Mouse (Mus musculus): ENCODE measurements around the gene Rab26. TPM values are rescaled to one million over a fixed set of nuclear protein-coding genes. Genes with fewer than 3 reads are reported as not detected.

The Rab26 gene
- polyA plus RNA-seq, 1 experiment from 2014 or later = 9.1 TPM

- H3K36me3 ChIP-seq = no peaks in the 10 kb centered on the region
- H3K27me3 ChIP-seq (replicated peaks) = no peaks in the 10 kb centered on the region; the same call in 1 of the 2 replicates
- H3K9me3 ChIP-seq (replicated peaks) = no peaks in the 10 kb centered on the region
- ATAC-seq (ENCODE audit: low FRiP score) = no peak
- H3K27ac ChIP-seq (replicated peaks) = no peak overlapping the region
- H3K4me1 ChIP-seq = peaks cover 15% of the 10 kb centered on the region
- H3K9ac ChIP-seq (replicated peaks) = no peak overlapping the region
- WGBS = 14% methylated on average over 12 of the region's 12 CpGs
- no peak overlapping the region for H3K4me3 ChIP-seq (replicated peaks)
- peak overlapping the region; percentile 7; the same call in 1 of the 2 replicates for H3K4me2 ChIP-seq
Measured at GRCm38 (mm10) chr17:24544613-24545012, 10.6 kb upstream of the Rab26 start.

- H3K9ac ChIP-seq (replicated peaks) = no peak overlapping the region
- peaks cover 8% of the 10 kb centered on the region; the same call in 1 of the 2 replicates for H3K4me1 ChIP-seq
- H3K4me3 ChIP-seq (replicated peaks) = no peak overlapping the region
- 10% methylated on average over 3 of the region's 3 CpGs for WGBS
- no peak overlapping the region for H3K4me2 ChIP-seq
- no peaks in the 10 kb centered on the region for H3K36me3 ChIP-seq
- no peak overlapping the region for H3K27ac ChIP-seq (replicated peaks)
- ATAC-seq (ENCODE audit: low FRiP score) = no peak
- no peaks in the 10 kb centered on the region for H3K27me3 ChIP-seq (replicated peaks)
- H3K9me3 ChIP-seq (replicated peaks) = no peaks in the 10 kb centered on the region
Measured at GRCm38 (mm10) chr17:24540375-24540774, 6.4 kb upstream of the Rab26 start.

- no peak overlapping the region for H3K4me3 ChIP-seq (replicated peaks)
- H3K27me3 ChIP-seq (replicated peaks) = no peaks in the 10 kb centered on the region
- H3K4me1 ChIP-seq = peaks cover 3% of the 10 kb centered on the region; the same call in 1 of the 2 replicates
- no peak for ATAC-seq (ENCODE audit: low FRiP score)
- no peak overlapping the region for H3K9ac ChIP-seq (replicated peaks)
- no peaks in the 10 kb centered on the region for H3K36me3 ChIP-seq
- 73% methylated on average over 8 of the region's 8 CpGs for WGBS
- no peak overlapping the region for H3K4me2 ChIP-seq
- no peak overlapping the region for H3K27ac ChIP-seq (replicated peaks)
- no peaks in the 10 kb centered on the region for H3K9me3 ChIP-seq (replicated peaks)
Measured at GRCm38 (mm10) chr17:24538950-24539349, 4.9 kb upstream of the Rab26 start.

GRCm38 (mm10) chr17:24537536-24537935, 3.5 kb upstream of the Rab26 start:
- Histone ChIP-seq H3K9ac (replicated peaks) (no peak overlapping the region), H3K27ac (replicated peaks) (0 out of 2 replicates have a peak overlapping the region, but pooled peaks have one; percentile 19), H3K36me3 (no peaks in the 10 kb centered on the region), H3K4me3 (replicated peaks) (no peak overlapping the region), H3K9me3 (replicated peaks) (no peaks in the 10 kb centered on the region), H3K27me3 (replicated peaks) (no peaks in the 10 kb centered on the region), H3K4me2 (no peak overlapping the region), H3K4me1 (peaks cover 15% of the 10 kb centered on the region)
- WGBS = 41% methylated on average over 3 of the region's 3 CpGs
- no peak for ATAC-seq (ENCODE audit: low FRiP score)

GRCm38 (mm10) chr17:24535300-24535699, 1.3 kb upstream of the Rab26 start:
- Histone ChIP-seq H3K4me2 (no peak overlapping the region), H3K27me3 (replicated peaks) (no peaks in the 10 kb centered on the region), H3K4me1 (peaks cover 38% of the 10 kb centered on the region), H3K9ac (replicated peaks) (no peak overlapping the region), H3K27ac (replicated peaks) (no peak overlapping the region), H3K36me3 (no peaks in the 10 kb centered on the region), H3K4me3 (replicated peaks) (no peak overlapping the region), H3K9me3 (replicated peaks) (no peaks in the 10 kb centered on the region)
- 59% methylated on average over 5 of the region's 5 CpGs for WGBS
- no peak for ATAC-seq (ENCODE audit: low FRiP score)

- Histone ChIP-seq H3K4me1 (peaks cover 55% of the 10 kb centered on the region), H3K27me3 (replicated peaks) (no peaks in the 10 kb centered on the region), H3K9me3 (replicated peaks) (no peaks in the 10 kb centered on the region), H3K27ac (replicated peaks) (no peak overlapping the region), H3K4me2 (peak overlapping the region; percentile 75), H3K4me3 (replicated peaks) (peak overlapping the region; percentile 39), H3K9ac (replicated peaks) (peak overlapping the region; percentile 48), H3K36me3 (no peaks in the 10 kb centered on the region)
- 7% methylated on average over 53 of the region's 53 CpGs for WGBS
- ATAC-seq (ENCODE audit: low FRiP score) = peak; percentile 45; the same call in 1 of the 2 replicates
Measured at GRCm38 (mm10) chr17:24533099-24533992, 664 bp downstream of the Rab26 start.

GRCm38 (mm10) chr17:24532045-24532444, 2.0 kb downstream of the Rab26 start:
- H3K4me2 ChIP-seq = peak overlapping the region; percentile 75; the same call in 1 of the 2 replicates
- ATAC-seq (ENCODE audit: low FRiP score) = no peak
- WGBS = 76% methylated on average over 7 of the region's 7 CpGs
- H3K4me3 ChIP-seq (replicated peaks) = no peak overlapping the region
- H3K9me3 ChIP-seq (replicated peaks) = no peaks in the 10 kb centered on the region
- H3K4me1 ChIP-seq = peaks cover 55% of the 10 kb centered on the region
- H3K27ac ChIP-seq (replicated peaks) = no peak overlapping the region
- H3K36me3 ChIP-seq = no peaks in the 10 kb centered on the region
- H3K27me3 ChIP-seq (replicated peaks) = no peaks in the 10 kb centered on the region
- H3K9ac ChIP-seq (replicated peaks) = 0 out of 2 replicates have a peak overlapping the region, but pooled peaks have one; percentile 17

GRCm38 (mm10) chr17:24531064-24531463, 2.9 kb downstream of the Rab26 start:
- Histone ChIP-seq H3K36me3 (no peaks in the 10 kb centered on the region), H3K4me3 (replicated peaks) (no peak overlapping the region), H3K27me3 (replicated peaks) (no peaks in the 10 kb centered on the region), H3K4me2 (peak overlapping the region; percentile 81; the same call in 1 of the 2 replicates), H3K9ac (replicated peaks) (no peak overlapping the region), H3K4me1 (peaks cover 64% of the 10 kb centered on the region), H3K9me3 (replicated peaks) (no peaks in the 10 kb centered on the region), H3K27ac (replicated peaks) (no peak overlapping the region)
- ATAC-seq (ENCODE audit: low FRiP score) = no peak
- WGBS = 69% methylated on average over 3 of the region's 3 CpGs

- peak overlapping the region; percentile 97; the same call in 1 of the 2 replicates for H3K4me3 ChIP-seq (replicated peaks)
- peak overlapping the region; percentile 90 for H3K9ac ChIP-seq (replicated peaks)
- peak overlapping the region; percentile 81 for H3K4me2 ChIP-seq
- H3K27me3 ChIP-seq (replicated peaks) = no peaks in the 10 kb centered on the region
- H3K9me3 ChIP-seq (replicated peaks) = no peaks in the 10 kb centered on the region
- H3K4me1 ChIP-seq = peaks cover 70% of the 10 kb centered on the region
- WGBS = 30% methylated on average over 8 of the region's 8 CpGs
- H3K36me3 ChIP-seq = no peaks in the 10 kb centered on the region
- no peak overlapping the region for H3K27ac ChIP-seq (replicated peaks)
- no peak for ATAC-seq (ENCODE audit: low FRiP score)
Measured at GRCm38 (mm10) chr17:24530361-24531050, 3.5 kb downstream of the Rab26 start.

GRCm38 (mm10) chr17:24529883-24530282, 4.1 kb downstream of the Rab26 start:
- no peak for ATAC-seq (ENCODE audit: low FRiP score)
- no peaks in the 10 kb centered on the region for H3K27me3 ChIP-seq (replicated peaks)
- 0 out of 2 replicates have a peak overlapping the region, but pooled peaks have one; percentile 33 for H3K27ac ChIP-seq (replicated peaks)
- peaks cover 4% of the 10 kb centered on the region; the same call in 1 of the 2 replicates for H3K36me3 ChIP-seq
- peaks cover 76% of the 10 kb centered on the region for H3K4me1 ChIP-seq
- no peaks in the 10 kb centered on the region for H3K9me3 ChIP-seq (replicated peaks)
- peak overlapping the region; percentile 90 for H3K9ac ChIP-seq (replicated peaks)
- WGBS = 21% methylated on average over 5 of the region's 5 CpGs
- H3K4me3 ChIP-seq (replicated peaks) = peak overlapping the region; percentile 97
- H3K4me2 ChIP-seq = peak overlapping the region; percentile 81

- Histone ChIP-seq H3K36me3 (peaks cover 4% of the 10 kb centered on the region; the same call in 1 of the 2 replicates), H3K4me3 (replicated peaks) (peak overlapping the region; percentile 97), H3K27ac (replicated peaks) (peak overlapping the region; percentile 89), H3K27me3 (replicated peaks) (no peaks in the 10 kb centered on the region), H3K4me1 (peaks cover 80% of the 10 kb centered on the region), H3K9ac (replicated peaks) (peak overlapping the region; percentile 90), H3K9me3 (replicated peaks) (no peaks in the 10 kb centered on the region), H3K4me2 (peak overlapping the region; percentile 81)
- 0% methylated on average over 4 of the region's 4 CpGs for WGBS
- no peak for ATAC-seq (ENCODE audit: low FRiP score)
Measured at GRCm38 (mm10) chr17:24529007-24529451, 5.0 kb downstream of the Rab26 start.
